Mouse (Mus musculus) spleen, postnatal 10 days (tissue): ENCODE results near the gene Wdr47.
A peak's percentile ranks its signal among the peaks of the same experiment; 100 is the strongest.
"Not testable (repeated sequence)": the region's sequence is repeated elsewhere in the genome, so short reads cannot be mapped to it uniquely, and the experiment has no call there.

Source experiments
- DNase-seq, 2 experiments: peaks; one replicate each; pipeline ENCODE4 v3.0.0; 2021 to 2022; ENCODE audit warnings: low spot score in 2 of 2

The Wdr47 gene

GRCm38 (mm10) chr3:108639412-108639811, 48.3 kb downstream of the Wdr47 start:
- no peak for DNase-seq

- no peak for DNase-seq
Observed at GRCm38 (mm10) chr3:108640998-108641397, 49.9 kb downstream of the Wdr47 start.

- DNase-seq = no peak
Observed at GRCm38 (mm10) chr3:108644856-108645255, 53.8 kb downstream of the Wdr47 start.

- DNase-seq = no peak
Observed at GRCm38 (mm10) chr3:108646036-108646435, 55.0 kb downstream of the Wdr47 start.

- not testable (repeated sequence) for DNase-seq
Observed at GRCm38 (mm10) chr3:108647681-108648080, 56.6 kb downstream of the Wdr47 start.

GRCm38 (mm10) chr3:108652866-108653642, 62.0 kb downstream of the Wdr47 start:
- peak in 1 of 2 experiments; percentile 21 for DNase-seq

- DNase-seq = peak; percentile 98
Observed at GRCm38 (mm10) chr3:108653710-108654379, 62.8 kb downstream of the Wdr47 start, which contains the start of gene Clcc1. Gene Clcc1 (plus strand): TSS chr3:108653913.

GRCm38 (mm10) chr3:108654566-108654965, 63.5 kb downstream of the Wdr47 start:
- peak in 1 of 2 experiments; percentile 13 for DNase-seq

GRCm38 (mm10) chr3:108655486-108655885, 64.4 kb downstream of the Wdr47 start:
- DNase-seq = no peak

- no peak for DNase-seq
Observed at GRCm38 (mm10) chr3:108658612-108659011, 67.5 kb downstream of the Wdr47 start.

GRCm38 (mm10) chr3:108660941-108661340, 69.9 kb downstream of the Wdr47 start:
- no peak for DNase-seq

- no peak for DNase-seq
Observed at GRCm38 (mm10) chr3:108676616-108677015, 85.5 kb downstream of the Wdr47 start.

GRCm38 (mm10) chr3:108681004-108681403, 89.9 kb downstream of the Wdr47 start:
- no peak for DNase-seq

- DNase-seq = not testable (repeated sequence)
Observed at GRCm38 (mm10) chr3:108683597-108683996, 92.5 kb downstream of the Wdr47 start.

- no peak for DNase-seq
Observed at GRCm38 (mm10) chr3:108685701-108686100, 94.6 kb downstream of the Wdr47 start.

GRCm38 (mm10) chr3:108689015-108689441, 97.9 kb downstream of the Wdr47 start:
- DNase-seq = no peak

- no peak for DNase-seq
Observed at GRCm38 (mm10) chr3:108689446-108689845, 98.4 kb downstream of the Wdr47 start.

GRCm38 (mm10) chr3:108689979-108690378, 98.9 kb downstream of the Wdr47 start:
- DNase-seq = no peak

- DNase-seq = no peak
Observed at GRCm38 (mm10) chr3:108694321-108694720, 103.2 kb downstream of the Wdr47 start.
